Mouse (Mus musculus) forebrain, embryonic 12.5 days (tissue): ENCODE data around the gene Cdca8. TPM values are rescaled to one million over a fixed set of nuclear protein-coding genes. Genes with fewer than 3 reads are reported as not detected.

Experiments
- ATAC-seq: fragments of 200-750 bp; cut with Nextera tagmentation; 2 replicates; pipeline ENCODE4 v1.8.0; 2017; ENCODE audit warnings: moderate TSS enrichment; ENCODE audit not compliant: low FRiP score
- H3K27ac ChIP-seq: fragments of 300-500 bp; sonication (generic); 2 replicates; pipeline ENCODE4 v1.5.1; 2016; ENCODE audit warnings: mild to moderate bottlenecking
- H3K27me3 ChIP-seq: fragments of 300-500 bp; sonication (generic); 2 replicates; pipeline ENCODE4 v1.6.1; 2016; ENCODE audit warnings: mild to moderate bottlenecking
- H3K36me3 ChIP-seq: fragments of 300-500 bp; sonication (generic); replicated peaks from 2 replicates; pipeline ENCODE4 v1.6.1; 2016; ENCODE audit warnings: mild to moderate bottlenecking
- H3K4me1 ChIP-seq: fragments of 300-500 bp; sonication (generic); 2 replicates; pipeline ENCODE4 v1.6.1; 2016
- H3K4me2 ChIP-seq: fragments of 300-500 bp; sonication (generic); 2 replicates; pipeline ENCODE4 v1.6.1; 2016; ENCODE audit warnings: mild to moderate bottlenecking, moderate library complexity
- H3K4me3 ChIP-seq: fragments of 300-500 bp; sonication (generic); replicated peaks from 2 replicates; pipeline ENCODE4 v1.5.1; 2016; ENCODE audit warnings: mild to moderate bottlenecking
- H3K9ac ChIP-seq: fragments of 300-500 bp; sonication (generic); 2 replicates; pipeline ENCODE4 v1.6.1; 2016; ENCODE audit warnings: mild to moderate bottlenecking
- H3K9me3 ChIP-seq: fragments of 300-500 bp; sonication (generic); 2 replicates; pipeline ENCODE4 v1.6.1; 2016
- WGBS: fragments of 180-500 bp; shearing (Covaris S2); methylation state at CpG from one replicate; pipeline ENCODE4 v1.1.7; 2016; 5-methylcytosine and 5-hydroxymethylcytosine counted together
- polyA plus RNA-seq: library from polyadenylated mRNA; unstranded; fragments of >200 nt; fragmentation: Nextera tagmentation; extraction: Ambion mirVana; gene quantifications from 2 replicates; pipeline ENCODE4 v1.2.1, GENCODE M21; 2016

The Cdca8 gene
- polyA plus RNA-seq, 1 experiment from 2014 or later: 243 TPM

- Histone ChIP-seq H3K27me3 (no peaks in the 10 kb centered on the region), H3K27ac (0 out of 2 replicates have a peak overlapping the region, but pooled peaks have one; percentile 13), H3K9me3 (no peaks in the 10 kb centered on the region), H3K36me3 (no peaks in the 10 kb centered on the region), H3K9ac (no peak overlapping the region), H3K4me2 (no peak overlapping the region), H3K4me1 (peaks cover 26% of the 10 kb centered on the region), H3K4me3 (no peak overlapping the region)
- no peak for ATAC-seq
- WGBS: 36% methylated on average over 5 of the region's 5 CpGs
Observed at GRCm38 (mm10) chr4:124970677-124971076, 31.6 kb upstream of the Cdca8 start.

GRCm38 (mm10) chr4:124970194-124970593 is 31.1 kb upstream of the Cdca8 start:
- Histone ChIP-seq H3K27ac (0 out of 2 replicates have a peak overlapping the region, but pooled peaks have one; percentile 13), H3K9me3 (no peaks in the 10 kb centered on the region), H3K4me3 (no peak overlapping the region), H3K9ac (no peak overlapping the region), H3K36me3 (no peaks in the 10 kb centered on the region), H3K4me2 (no peak overlapping the region), H3K4me1 (peaks cover 31% of the 10 kb centered on the region), H3K27me3 (no peaks in the 10 kb centered on the region)
- no peak for ATAC-seq
- 73% methylated on average over 11 of the region's 11 CpGs for WGBS

GRCm38 (mm10) chr4:124969219-124969848 is 30.2 kb upstream of the Cdca8 start:
- H3K4me3 ChIP-seq: no peak overlapping the region
- no peaks in the 10 kb centered on the region for H3K36me3 ChIP-seq
- H3K27ac ChIP-seq: peak overlapping the region; percentile 14
- H3K9me3 ChIP-seq: no peaks in the 10 kb centered on the region
- no peak for ATAC-seq
- WGBS: 64% methylated on average over 7 of the region's 7 CpGs
- H3K27me3 ChIP-seq: no peaks in the 10 kb centered on the region
- no peak overlapping the region for H3K9ac ChIP-seq
- H3K4me1 ChIP-seq: peaks cover 35% of the 10 kb centered on the region
- no peak overlapping the region for H3K4me2 ChIP-seq

- Histone ChIP-seq H3K4me3 (no peak overlapping the region), H3K4me2 (no peak overlapping the region), H3K9me3 (no peaks in the 10 kb centered on the region), H3K27me3 (no peaks in the 10 kb centered on the region), H3K36me3 (no peaks in the 10 kb centered on the region), H3K27ac (peak overlapping the region; percentile 14), H3K9ac (no peak overlapping the region), H3K4me1 (peaks cover 35% of the 10 kb centered on the region)
- 35% methylated on average over 6 of the region's 6 CpGs for WGBS
- no peak for ATAC-seq
Observed at GRCm38 (mm10) chr4:124968711-124969110, 29.6 kb upstream of the Cdca8 start.

GRCm38 (mm10) chr4:124964912-124965599 is 25.9 kb upstream of the Cdca8 start:
- Histone ChIP-seq H3K4me3 (no peak overlapping the region), H3K4me1 (peaks cover 28% of the 10 kb centered on the region), H3K36me3 (no peaks in the 10 kb centered on the region), H3K27ac (peak overlapping the region; percentile 47), H3K9ac (no peak overlapping the region), H3K9me3 (no peaks in the 10 kb centered on the region), H3K4me2 (no peak overlapping the region), H3K27me3 (no peaks in the 10 kb centered on the region)
- 4% methylated on average over 8 of the region's 8 CpGs for WGBS
- 0 out of 2 replicates have a peak, but pooled peaks have one; percentile 33 for ATAC-seq

GRCm38 (mm10) chr4:124962576-124962975 is 23.5 kb upstream of the Cdca8 start:
- Histone ChIP-seq H3K36me3 (no peaks in the 10 kb centered on the region), H3K9me3 (no peaks in the 10 kb centered on the region), H3K27ac (no peak overlapping the region), H3K4me2 (no peak overlapping the region), H3K27me3 (no peaks in the 10 kb centered on the region), H3K4me3 (no peak overlapping the region), H3K4me1 (peaks cover 12% of the 10 kb centered on the region), H3K9ac (no peak overlapping the region)
- 60% methylated on average over 11 of the region's 11 CpGs for WGBS
- no peak for ATAC-seq

- Histone ChIP-seq H3K9me3 (no peaks in the 10 kb centered on the region), H3K9ac (no peak overlapping the region), H3K36me3 (no peaks in the 10 kb centered on the region), H3K4me1 (peaks cover 12% of the 10 kb centered on the region), H3K27me3 (no peaks in the 10 kb centered on the region), H3K4me3 (no peak overlapping the region), H3K4me2 (no peak overlapping the region), H3K27ac (no peak overlapping the region)
- no peak for ATAC-seq
- 87% methylated on average over 11 of the region's 11 CpGs for WGBS
Observed at GRCm38 (mm10) chr4:124960940-124961339, 21.8 kb upstream of the Cdca8 start.

GRCm38 (mm10) chr4:124959062-124959461 is 20.0 kb upstream of the Cdca8 start:
- H3K9me3 ChIP-seq: no peaks in the 10 kb centered on the region
- no peak overlapping the region for H3K9ac ChIP-seq
- no peaks in the 10 kb centered on the region for H3K4me1 ChIP-seq
- 77% methylated on average over 11 of the region's 11 CpGs for WGBS
- no peak overlapping the region for H3K4me3 ChIP-seq
- no peaks in the 10 kb centered on the region for H3K36me3 ChIP-seq
- H3K27ac ChIP-seq: no peak overlapping the region
- H3K4me2 ChIP-seq: no peak overlapping the region
- no peak for ATAC-seq
- no peaks in the 10 kb centered on the region for H3K27me3 ChIP-seq

- no peak overlapping the region for H3K9ac ChIP-seq
- ATAC-seq: no peak
- no peaks in the 10 kb centered on the region for H3K4me1 ChIP-seq
- H3K4me2 ChIP-seq: no peak overlapping the region
- H3K9me3 ChIP-seq: no peaks in the 10 kb centered on the region
- H3K36me3 ChIP-seq: no peaks in the 10 kb centered on the region
- H3K4me3 ChIP-seq: no peak overlapping the region
- H3K27ac ChIP-seq: no peak overlapping the region
- 81% methylated on average over 2 of the region's 2 CpGs for WGBS
- H3K27me3 ChIP-seq: no peaks in the 10 kb centered on the region
Observed at GRCm38 (mm10) chr4:124957284-124957683, 18.2 kb upstream of the Cdca8 start.

- no peak for ATAC-seq
Observed at GRCm38 (mm10) chr4:124953546-124953945, 14.4 kb upstream of the Cdca8 start.

GRCm38 (mm10) chr4:124951036-124951433 is 11.9 kb upstream of the Cdca8 start:
- ATAC-seq: no peak
- Histone ChIP-seq H3K4me1 (no peaks in the 10 kb centered on the region), H3K36me3 (no peaks in the 10 kb centered on the region), H3K27ac (no peak overlapping the region), H3K4me3 (no peak overlapping the region), H3K9me3 (no peaks in the 10 kb centered on the region), H3K9ac (no peak overlapping the region), H3K4me2 (no peak overlapping the region), H3K27me3 (no peaks in the 10 kb centered on the region)
- 62% methylated on average over 10 of the region's 10 CpGs for WGBS

More at GRCm38 (mm10) chr4:124953546-124953945, 14.4 kb upstream of the Cdca8 start:
- no peak overlapping the region for H3K27ac ChIP-seq
- H3K4me2 ChIP-seq: no peak overlapping the region
- H3K9me3 ChIP-seq: no peaks in the 10 kb centered on the region
- H3K4me1 ChIP-seq: no peaks in the 10 kb centered on the region
- H3K4me3 ChIP-seq: no peak overlapping the region
- WGBS: 79% methylated on average over 4 of the region's 4 CpGs
- no peaks in the 10 kb centered on the region for H3K36me3 ChIP-seq
- no peak overlapping the region for H3K9ac ChIP-seq
- H3K27me3 ChIP-seq: no peaks in the 10 kb centered on the region

GRCm38 (mm10) chr4:124950181-124951035 is 11.3 kb upstream of the Cdca8 start:
- no peak overlapping the region for H3K9ac ChIP-seq
- no peak overlapping the region for H3K4me3 ChIP-seq
- no peak for ATAC-seq
- no peaks in the 10 kb centered on the region for H3K36me3 ChIP-seq
- no peaks in the 10 kb centered on the region for H3K4me1 ChIP-seq
- no peaks in the 10 kb centered on the region for H3K9me3 ChIP-seq
- H3K27me3 ChIP-seq: no peaks in the 10 kb centered on the region
- WGBS: 89% methylated on average over 21 of the region's 21 CpGs
- H3K27ac ChIP-seq: 0 out of 2 replicates have a peak overlapping the region, but pooled peaks have one; percentile 13
- H3K4me2 ChIP-seq: no peak overlapping the region
